In genomic region chr3:138000724-138001069, GRCm38 (mm10) we compare ENCODE assay signal across 9 mouse cellular contexts. TPM values are rescaled to one million over a fixed set of nuclear protein-coding genes. Genes with fewer than 3 reads are reported as not detected.
DNase-seq lines count a peak whose midpoint lies in the region; ATAC-seq and TF ChIP-seq lines count a peak whose summit lies in the region.
"Had no signal": no experiment of that assay in that cellular context is flagged by ENCODE, and none has a peak within 500 bp of the region (broad histone marks: within the 10 kb centered on the region; RNA-seq: fewer than 3 reads in every experiment).

No protein-coding gene starts in this region.

- H3K4me3 ChIP-seq in kidney, embryonic 16.5 days (ENCODE audit: low read length): no peak overlapping the region
- H3K4me3 ChIP-seq in bone marrow, adult 2 months (replicated peaks; ENCODE audit: control insufficient read depth, low read depth, low read length): peak overlapping the region; percentile 20
- peak overlapping the region; percentile 36 for H3K4me3 ChIP-seq in heart, embryonic 16.5 days (ENCODE audit: low read length)
- H3K4me3 ChIP-seq in liver, embryonic 12.5 days: no peak overlapping the region

- no peak for TF ChIP-seq CTCF in bone marrow, adult 2 months (IDR thresholded peaks at IDR 0.05; ENCODE audit: control insufficient read depth, insufficient read depth, low read length)

- H3K27ac ChIP-seq in kidney, embryonic 16.5 days (ENCODE audit: low read length): no peak overlapping the region
- no peak overlapping the region for H3K27ac ChIP-seq in bone marrow, adult 2 months (ENCODE audit: control insufficient read depth, insufficient read depth, low read depth, low read length, poor library complexity)
- peak overlapping the region; percentile 95 for H3K27ac ChIP-seq in heart, embryonic 16.5 days (ENCODE audit: low read length)
- H3K27ac ChIP-seq in liver, embryonic 12.5 days: no peak overlapping the region

- H3K9me3 ChIP-seq in kidney, embryonic 16.5 days (ENCODE audit: low read length): peaks cover 5% of the 10 kb centered on the region; the same call in 1 of the 2 replicates
- peaks cover 3% of the 10 kb centered on the region; the same call in 1 of the 2 replicates for H3K9me3 ChIP-seq in heart, embryonic 16.5 days (replicated peaks; ENCODE audit: control insufficient read depth, low read length)
- no peaks in the 10 kb centered on the region for H3K9me3 ChIP-seq in liver, embryonic 12.5 days (replicated peaks)

- no peaks in the 10 kb centered on the region for H3K36me3 ChIP-seq in kidney, embryonic 16.5 days (ENCODE audit: insufficient read depth, low read length)
- H3K36me3 ChIP-seq in heart, embryonic 16.5 days (ENCODE audit: control insufficient read depth, insufficient read depth): 0 out of 2 replicates have a peak, but pooled peaks cover 2% of the 10 kb centered on the region
- H3K36me3 ChIP-seq in liver, embryonic 12.5 days: no peaks in the 10 kb centered on the region

- WGBS in kidney, embryonic 16.5 days: 54% methylated on average over 4 of the region's 4 CpGs
- 8% methylated on average over 4 of the region's 4 CpGs for WGBS in bone marrow, adult 2 months
- 15% methylated on average over 4 of the region's 4 CpGs for WGBS in heart, embryonic 16.5 days
- WGBS in liver, embryonic 12.5 days (ENCODE audit: insufficient replicate concordance): 50% methylated on average over 4 of the region's 4 CpGs

- peaks cover 4% of the 10 kb centered on the region for H3K4me1 ChIP-seq in kidney, embryonic 16.5 days (ENCODE audit: insufficient read depth, low read length)
- no peaks in the 10 kb centered on the region; the same call in 1 of the 2 replicates for H3K4me1 ChIP-seq in bone marrow, adult 2 months (ENCODE audit: control insufficient read depth, insufficient read depth, low read length)
- H3K4me1 ChIP-seq in heart, embryonic 16.5 days (ENCODE audit: control insufficient read depth, insufficient read depth, low read length): peaks cover 48% of the 10 kb centered on the region
- H3K4me1 ChIP-seq in liver, embryonic 12.5 days: no peaks in the 10 kb centered on the region

- no peaks in the 10 kb centered on the region for H3K27me3 ChIP-seq in kidney, embryonic 16.5 days (ENCODE audit: insufficient read depth, low read length)
- no peaks in the 10 kb centered on the region for H3K27me3 ChIP-seq in heart, embryonic 16.5 days (ENCODE audit: control insufficient read depth, insufficient read depth, low read length)
- no peaks in the 10 kb centered on the region for H3K27me3 ChIP-seq in liver, embryonic 12.5 days (replicated peaks)

- DNase-seq in kidney, adult 11 months: peak; percentile 9
- DNase-seq in neural tube, embryonic 10.5 days (ENCODE audit: extremely low spot score, low spot score): no peak
- no peak for DNase-seq in cerebellum, adult 18-20 months

- H3K9ac ChIP-seq in kidney, embryonic 16.5 days (replicated peaks; ENCODE audit: low read length): no peak overlapping the region
- peak overlapping the region; percentile 59 for H3K9ac ChIP-seq in heart, embryonic 16.5 days (ENCODE audit: low read length)
- H3K9ac ChIP-seq in liver, embryonic 12.5 days: no peak overlapping the region

- ATAC-seq in kidney, embryonic 16.5 days (ENCODE audit: low FRiP score, low TSS enrichment): no peak
- ATAC-seq in heart, embryonic 16.5 days (replicated peaks; ENCODE audit: extremely low read depth, insufficient read depth, low FRiP score): peak; percentile 81
- peak; percentile 27; the same call in 1 of the 2 replicates for ATAC-seq in liver, embryonic 12.5 days
- ATAC-seq in inflammation-experienced regulatory T-cells, adult 6 months: no peak
- ATAC-seq: forebrain, embryonic 16.5 days had no signal

- no peak overlapping the region for H3K4me2 ChIP-seq in kidney, embryonic 16.5 days (replicated peaks; ENCODE audit: low read depth, low read length)
- H3K4me2 ChIP-seq in heart, embryonic 16.5 days (ENCODE audit: low read depth, low read length): peak overlapping the region; percentile 56
- no peak overlapping the region for H3K4me2 ChIP-seq in liver, embryonic 12.5 days

- no peak for TF ChIP-seq POLR2A in bone marrow, adult 2 months (IDR thresholded peaks at IDR 0.05; ENCODE audit: borderline replicate concordance, control insufficient read depth, low read depth, low read length)

RNA-seq across cellular contexts. Expression of gene Dapp1, which starts 19.4 kb away (rescaled TPM):
- 9.3 and 10.1 TPM in 2 replicates for polyA plus RNA-seq in kidney, embryonic 16.5 days (2015; fragmentation: Nextera tagmentation; extraction: Ambion mirVana)
- 29.3 and 64.2 TPM in 2 replicates for polyA plus RNA-seq in bone marrow, adult 2 months (2011; ENCODE audit: insufficient read depth, insufficient read length, low replicate concordance, missing spikeins)
- polyA plus RNA-seq in heart, embryonic 16.5 days (2015; fragmentation: Nextera tagmentation; extraction: Ambion mirVana): 17.3 and 22.8 TPM in 2 replicates
- 22.0 and 22.7 TPM in 2 replicates for polyA plus RNA-seq in liver, embryonic 12.5 days (2016; fragmentation: Nextera tagmentation; extraction: Ambion mirVana)
- polyA plus RNA-seq in inflammation-experienced regulatory T-cells, adult 6 months (2017; shearing (Covaris generic)): 10 to 100 TPM; 74.8 to 86.0 (median 84.5) TPM

Comparison
In these comparisons a context has a peak if more than half of its experiments do, and no peak if none do; other contexts are left out.
1. ATAC-seq: peak in heart, embryonic 16.5 days (single experiment) and liver, embryonic 12.5 days (single experiment); none in kidney, embryonic 16.5 days (single experiment) and inflammation-experienced regulatory T-cells, adult 6 months (single experiment).
2. H3K4me3 ChIP-seq: peak in bone marrow, adult 2 months (single experiment) and heart, embryonic 16.5 days (single experiment); none in kidney, embryonic 16.5 days (single experiment) and liver, embryonic 12.5 days (single experiment).